Mouse (Mus musculus): ENCODE measurements around the gene Pdgfb.
A peak's percentile ranks its signal among the peaks of the same experiment; 100 is the strongest.

Pdgfb gene

DNA sequence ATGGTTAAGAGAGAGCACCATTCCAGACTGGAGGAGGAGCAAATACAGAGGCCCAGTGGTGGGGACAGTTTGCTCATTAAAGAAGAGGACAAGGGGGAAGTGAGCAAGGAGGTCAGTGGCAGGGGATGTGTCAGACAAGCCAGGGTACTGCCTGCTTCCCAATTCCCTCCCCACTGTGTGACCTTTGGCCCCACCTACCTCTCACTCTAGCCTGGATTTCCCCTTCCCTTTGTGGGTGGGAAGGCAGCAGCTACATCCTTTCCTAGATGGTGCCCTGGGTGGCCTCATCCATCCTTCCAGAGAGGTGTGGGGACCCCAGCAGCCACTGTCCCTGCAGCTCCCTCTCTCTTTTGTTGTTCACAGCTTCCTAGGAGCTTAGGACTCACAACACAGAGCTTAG lies 20.1 kb upstream of the Pdgfb start:
- no peak for DNase-seq (ENCODE audit: low read depth, low spot score)

DNA sequence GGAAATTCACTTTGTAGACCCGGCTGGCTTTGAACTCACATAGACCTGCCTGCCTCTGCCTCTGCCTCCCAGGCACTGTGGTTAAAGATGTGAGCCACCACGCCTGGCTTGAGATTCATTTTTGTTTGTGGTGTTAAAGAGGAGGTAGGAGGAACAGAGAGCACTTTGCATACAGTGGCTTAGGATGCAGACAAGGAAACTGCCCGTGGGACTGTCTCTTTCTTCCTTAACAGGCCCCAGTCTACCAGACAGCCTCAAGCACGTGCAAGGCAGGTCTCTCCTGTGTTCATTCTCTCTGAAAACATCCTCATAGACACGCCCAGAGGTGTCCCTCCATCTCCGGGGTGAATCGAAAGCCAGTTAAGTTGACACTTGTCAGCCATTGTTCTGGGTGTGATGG lies 19.6 kb upstream of the Pdgfb start:
- no peak for DNase-seq (ENCODE audit: low read depth, low spot score)

- DNase-seq (ENCODE audit: low read depth, low spot score): no peak
Observed at GRCm38 (mm10) chr15:80031133-80031532, 16.4 kb upstream of the Pdgfb start.

DNA sequence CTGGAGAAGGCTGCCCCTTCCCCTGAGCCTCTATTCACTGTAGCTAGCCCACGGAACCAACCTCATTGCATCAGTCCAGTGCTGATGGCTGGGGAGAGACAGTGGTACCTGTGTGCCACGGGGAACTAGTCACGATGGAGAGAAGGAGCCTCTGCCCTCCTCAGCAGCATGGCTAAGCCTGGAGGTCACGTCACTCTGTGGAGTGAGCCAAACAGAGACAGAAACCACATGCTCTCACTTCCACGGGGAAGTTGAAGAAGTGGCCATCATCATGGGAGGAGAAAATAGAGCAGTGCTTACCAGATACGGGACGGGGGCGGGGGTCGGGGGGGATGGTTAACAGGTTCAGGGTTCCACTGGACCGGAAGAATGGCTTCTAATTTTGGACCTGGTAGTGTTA lies 15.6 kb upstream of the Pdgfb start:
- DNase-seq (ENCODE audit: low read depth, low spot score): no peak

DNA sequence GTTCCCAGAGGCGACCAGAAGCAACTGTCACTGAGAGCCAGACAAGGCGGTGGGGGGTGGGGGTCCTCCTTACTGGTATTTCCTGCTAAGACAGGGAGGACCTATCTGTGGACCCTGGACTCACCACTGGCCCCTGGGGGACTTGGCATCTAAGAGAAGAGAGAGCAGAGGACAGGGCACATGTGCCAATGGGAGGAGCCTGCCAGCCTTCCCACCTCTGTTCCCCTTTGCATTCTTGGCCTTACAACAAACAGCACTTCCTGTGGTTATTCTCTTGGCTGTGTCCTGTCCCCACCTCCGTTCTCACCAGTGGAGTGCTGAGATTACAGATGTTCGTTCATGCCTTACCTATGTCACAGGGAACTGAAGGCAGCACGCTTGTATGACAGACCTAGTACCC lies 14.1 kb upstream of the Pdgfb start:
- DNase-seq (ENCODE audit: low read depth, low spot score): no peak

GRCm38 (mm10) chr15:80026689-80027353 lies 12.0 kb upstream of the Pdgfb start:
- peak; percentile 41 for DNase-seq (ENCODE audit: low read depth, low spot score)

GRCm38 (mm10) chr15:80026061-80026460 lies 11.3 kb upstream of the Pdgfb start:
- DNase-seq (ENCODE audit: low read depth, low spot score): no peak

GRCm38 (mm10) chr15:80025615-80026014 lies 10.8 kb upstream of the Pdgfb start:
- peak; percentile 68 for DNase-seq (ENCODE audit: low read depth, low spot score)

GRCm38 (mm10) chr15:80024331-80025313 lies 9.8 kb upstream of the Pdgfb start:
- DNase-seq (ENCODE audit: low read depth, low spot score): peak; percentile 92

DNA sequence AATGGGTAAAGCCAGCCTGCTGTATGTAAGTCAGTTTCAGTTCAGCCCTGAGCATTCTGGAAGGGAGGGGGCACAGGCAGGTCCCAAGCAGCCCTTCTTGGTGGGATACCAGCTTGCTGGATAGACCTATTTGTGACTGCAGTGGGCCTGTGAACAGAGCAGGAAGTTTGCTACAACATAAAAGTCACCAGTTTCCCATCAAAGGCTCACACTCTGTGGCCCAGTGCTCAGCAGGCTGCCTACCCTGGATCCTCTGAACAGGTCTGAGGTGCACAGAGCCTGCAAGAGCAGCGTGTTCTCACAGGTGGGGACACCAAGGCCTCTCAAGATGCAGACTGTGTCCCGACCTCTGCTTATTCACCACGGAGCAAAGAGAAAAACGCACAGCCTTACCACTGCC lies 5.7 kb upstream of the Pdgfb start:
- DNase-seq (ENCODE audit: low read depth, low spot score): no peak

DNA sequence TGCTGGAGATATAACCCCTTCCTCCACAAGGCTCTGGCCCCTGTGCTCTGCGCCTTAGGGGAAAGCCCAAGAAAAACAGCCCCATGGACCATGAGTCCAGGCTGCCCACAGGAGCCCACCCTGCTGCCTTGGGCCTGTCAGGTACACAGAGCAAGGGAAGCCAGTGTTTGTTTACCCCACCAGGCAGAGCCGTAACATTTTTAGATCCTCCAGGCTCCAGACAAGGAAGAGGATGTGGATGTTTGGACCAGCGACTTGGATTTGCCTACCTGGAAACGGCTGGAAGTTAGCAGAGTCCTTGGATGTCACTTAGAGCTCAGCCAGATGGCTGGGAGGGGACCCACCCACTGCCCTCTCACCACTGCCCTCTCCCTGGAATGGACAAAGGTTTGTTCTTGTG lies 4.8 kb upstream of the Pdgfb start:
- no peak for DNase-seq (ENCODE audit: low read depth, low spot score)

DNA sequence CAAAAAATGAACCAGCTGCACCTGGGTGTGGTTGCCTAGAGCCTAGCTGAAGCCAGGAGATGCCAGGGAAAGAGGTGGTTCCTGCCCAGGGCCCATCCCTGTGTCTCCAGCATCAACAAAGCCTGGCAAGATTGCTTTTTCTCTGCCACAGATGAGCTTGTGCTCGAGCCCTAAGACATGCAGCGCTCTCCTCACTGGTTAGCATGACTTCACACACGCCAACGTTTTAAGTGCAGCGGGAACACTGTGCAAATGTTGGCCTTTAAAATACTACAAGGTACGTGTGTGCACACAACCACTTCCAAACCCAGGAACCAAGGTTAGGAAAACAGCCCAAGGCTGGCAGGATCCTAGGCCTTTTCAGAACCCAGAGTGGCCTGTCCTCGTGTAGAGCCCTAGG lies 4.4 kb upstream of the Pdgfb start:
- DNase-seq (ENCODE audit: low read depth, low spot score): no peak

DNA sequence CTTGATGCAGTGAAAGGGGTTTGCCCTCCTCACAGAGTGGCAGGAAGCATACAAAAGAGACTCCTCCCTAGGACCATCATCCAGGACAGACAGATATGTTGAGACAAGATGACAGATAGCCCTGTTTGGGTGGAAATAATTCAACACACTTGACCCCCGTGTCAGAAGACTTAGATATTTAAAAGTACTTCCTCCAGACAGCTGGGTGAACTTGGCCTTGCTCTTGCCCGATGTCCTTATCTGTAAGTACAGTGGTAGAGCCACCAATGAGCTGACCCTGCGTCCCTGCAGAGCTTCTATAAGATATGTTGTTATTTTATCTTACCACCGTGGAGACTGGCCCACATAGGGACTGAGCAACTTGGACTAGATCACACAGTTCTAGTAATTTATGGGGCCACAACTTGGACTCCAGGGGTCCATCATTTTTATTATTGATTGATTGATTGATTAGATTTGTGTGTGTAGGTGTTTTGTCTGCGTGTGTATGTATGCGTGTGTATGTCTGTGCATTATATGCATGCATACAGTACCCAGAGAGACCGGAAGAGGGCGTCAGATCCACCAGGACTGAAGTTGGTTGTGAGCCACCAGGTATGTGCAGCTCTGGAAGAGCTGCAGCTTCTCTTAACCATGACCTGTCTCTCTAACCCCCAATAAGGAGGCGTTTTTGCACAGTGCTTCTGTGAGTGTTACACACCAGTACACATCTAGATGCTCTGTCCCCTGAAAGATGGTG lies 2.0 kb upstream of the Pdgfb start:
- no peak for DNase-seq (ENCODE audit: low read depth, low spot score)

GRCm38 (mm10) chr15:80015211-80015952 lies 605 bp upstream of the Pdgfb start:
- DNase-seq (ENCODE audit: low read depth, low spot score): no peak

- DNase-seq (ENCODE audit: low read depth, low spot score): no peak
Observed at GRCm38 (mm10) chr15:80014031-80014320, 801 bp downstream of the Pdgfb start.

DNA sequence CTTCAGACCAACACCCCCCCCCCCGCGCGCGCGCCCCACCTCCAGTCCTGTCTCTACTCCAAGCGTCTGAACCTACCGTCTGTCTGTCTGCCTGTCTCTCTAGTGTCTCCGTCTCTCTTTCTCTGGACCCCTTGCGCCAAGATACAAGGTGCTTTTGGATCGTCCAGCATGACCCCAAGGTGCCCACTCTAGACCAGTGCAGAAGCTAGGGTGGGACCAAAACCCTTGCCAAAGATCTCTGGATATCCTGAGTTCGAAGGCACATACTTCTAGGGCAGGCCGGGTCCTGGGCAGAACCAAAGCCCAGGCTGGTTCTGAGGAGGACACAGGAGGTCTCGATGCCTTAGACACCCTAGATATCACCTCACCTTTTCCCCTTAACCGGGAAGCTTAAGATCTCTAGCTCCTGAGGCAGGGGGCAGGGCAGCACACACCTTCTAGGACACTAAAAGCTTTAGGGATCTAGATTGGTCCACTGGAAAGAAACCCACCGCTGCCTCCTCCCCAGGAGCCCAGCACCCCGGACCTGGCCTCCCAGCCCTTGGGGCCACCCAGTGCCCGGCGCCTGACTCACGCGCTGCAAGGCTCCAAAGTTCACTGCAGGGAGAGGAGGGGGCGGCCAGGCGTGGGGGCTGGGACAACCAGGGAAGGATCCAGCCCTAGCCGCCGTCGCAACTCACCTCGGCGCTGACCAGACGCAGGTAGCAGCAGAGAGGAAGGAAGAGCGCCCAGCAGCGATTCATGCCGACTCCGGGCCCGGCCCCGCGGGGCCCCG lies 1.3 kb downstream of the Pdgfb start:
- no peak for DNase-seq (ENCODE audit: low read depth, low spot score)

DNA sequence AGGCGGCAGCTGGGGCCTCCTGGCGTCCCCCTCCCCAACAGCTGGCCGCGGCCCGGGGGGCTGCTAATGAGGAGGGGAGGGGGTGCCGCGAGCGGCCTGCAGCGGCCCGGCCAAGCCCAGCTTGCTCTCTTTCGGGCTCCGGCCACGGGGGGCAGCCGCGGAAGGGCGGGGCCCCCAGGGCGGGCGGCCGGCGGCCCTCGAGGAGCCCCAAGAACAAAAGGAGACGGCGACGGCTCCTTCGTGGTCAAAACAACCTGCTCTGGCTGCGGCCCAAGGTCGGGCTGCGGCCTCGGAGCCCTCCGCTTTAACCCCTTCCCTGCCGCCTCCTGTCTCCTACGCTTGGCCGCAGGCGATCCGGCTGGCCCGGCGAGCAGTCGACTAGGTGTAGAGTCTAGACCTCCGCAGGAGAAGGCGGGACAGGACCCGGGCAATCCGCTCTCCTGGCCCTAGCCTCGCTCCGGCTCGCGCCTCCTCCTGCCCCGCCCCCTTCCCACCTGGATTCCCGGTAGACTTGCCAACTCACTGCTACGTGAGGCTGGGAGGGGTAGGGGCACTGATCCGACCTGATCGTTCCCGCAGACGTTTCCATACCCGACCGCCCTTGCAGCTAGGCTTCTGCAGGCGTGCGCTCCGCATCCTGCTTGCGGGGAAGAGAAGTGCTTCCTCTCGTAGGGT lies 2.1 kb downstream of the Pdgfb start:
- no peak for DNase-seq (ENCODE audit: low read depth, low spot score)

GRCm38 (mm10) chr15:80011778-80012526 lies 2.8 kb downstream of the Pdgfb start:
- DNase-seq (ENCODE audit: low read depth, low spot score): no peak

DNA sequence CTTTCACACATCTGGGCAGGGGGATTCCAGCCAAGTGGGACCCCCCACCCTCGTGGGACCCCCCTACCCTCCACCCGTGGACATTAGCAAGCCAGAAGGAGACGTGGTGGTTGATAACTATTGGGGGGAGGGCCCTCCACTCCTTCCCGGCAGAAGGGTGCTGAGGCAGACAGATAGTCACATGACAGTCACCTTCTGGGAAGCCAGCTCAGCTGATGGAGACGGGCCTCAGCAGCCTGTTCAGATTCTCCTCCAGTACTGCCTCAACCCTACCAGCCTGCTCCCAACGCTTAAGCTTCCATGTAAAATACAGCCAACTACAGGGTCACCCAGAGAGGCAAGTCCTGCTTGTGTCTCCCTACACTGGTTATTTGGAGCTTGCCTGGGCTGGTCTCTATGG lies 3.6 kb downstream of the Pdgfb start:
- no peak for DNase-seq (ENCODE audit: low read depth, low spot score)

- DNase-seq (ENCODE audit: low read depth, low spot score): no peak
Observed at GRCm38 (mm10) chr15:80010182-80010558, 4.6 kb downstream of the Pdgfb start.

Measured in 3T3-L1 (cell line).